Mouse (Mus musculus): ENCODE data around the gene Comt. TPM values are rescaled to one million over a fixed set of nuclear protein-coding genes. Genes with fewer than 3 reads are reported as not detected.

Comt gene
- total RNA-seq, 2 experiments from 2014 or later: 193 to 249 TPM

DNA sequence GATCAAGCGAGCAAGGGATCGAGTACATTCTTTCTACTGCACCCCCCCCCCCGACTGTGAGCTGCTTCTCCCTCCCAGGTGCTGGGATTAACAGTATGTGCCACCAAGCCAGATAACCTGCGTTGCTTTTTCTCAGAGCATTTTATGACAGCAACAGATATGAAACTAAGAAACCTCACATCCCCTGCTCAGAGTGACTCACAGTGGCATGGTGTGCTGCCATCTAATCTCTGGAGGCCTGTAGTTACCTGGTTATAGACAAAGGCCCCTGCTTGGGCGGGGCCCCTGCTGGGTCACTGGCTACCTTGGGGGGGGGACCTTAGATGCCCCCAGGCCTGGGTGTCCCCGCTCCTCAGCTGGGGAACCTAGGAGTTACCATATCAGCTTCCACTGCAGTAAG is 68.7 kb downstream of the Comt start:
- DNase-seq: no peak

DNA sequence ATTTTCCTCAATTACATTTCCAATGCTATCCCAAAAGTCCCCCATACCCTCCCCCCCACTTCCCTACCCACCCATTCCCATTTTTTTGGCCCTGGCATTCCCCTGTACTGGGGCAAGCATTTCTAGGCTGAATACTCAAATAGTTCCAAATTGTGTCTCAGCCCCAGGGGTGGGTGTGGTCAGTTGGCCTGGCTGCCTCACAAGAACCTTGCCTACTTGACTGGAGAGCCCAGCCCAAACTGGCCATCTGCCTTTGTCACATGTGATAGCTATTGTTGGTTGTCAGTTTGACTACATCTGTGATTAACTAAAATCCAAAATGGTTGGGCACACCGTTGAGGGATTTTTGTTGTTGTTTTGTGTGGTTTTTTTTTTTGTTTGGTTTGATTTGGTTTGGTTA is 69.7 kb downstream of the Comt start:
- peak in 1 of 2 experiments; percentile 27 for DNase-seq

Small RNA genes within 50 kb of the gene (microRNA-seq; reads per million reads assigned to microRNA genes)
- not detected for gene Gm26219

Other genes starting within 250 kb of the Comt start
- gene Ccdc188, start 209.0 kb downstream of the Comt start, total RNA-seq (2021): not detected
- 10 to 100 TPM; 20.2 to 23.1 TPM for gene Zdhhc8, start 191.7 kb downstream of the Comt start, total RNA-seq (2021)
- gene Trmt2a, start 178.2 kb downstream of the Comt start, total RNA-seq (2021): 10 to 100 TPM; 46.5 to 47.1 TPM
- gene Ranbp1, start 178.1 kb downstream of the Comt start, total RNA-seq (2021): 100 to 1,000 TPM; 137 to 164 TPM
- gene Gm49776, start 168.5 kb downstream of the Comt start, total RNA-seq (2021): under 1 TPM in 1 of 2 experiments, not detected in 1; 0.86 TPM
- 10 to 100 TPM; 27.6 to 32.2 TPM for gene Dgcr8, start 137.6 kb downstream of the Comt start, total RNA-seq (2021)
- gene Tango2, start 78.7 kb downstream of the Comt start, total RNA-seq (2021): 10 to 100 TPM; 31.9 to 43.7 TPM
- 10 to 100 TPM; 36.4 to 41.2 TPM for gene Arvcf, start 78.7 kb downstream of the Comt start, total RNA-seq (2021)
- gene Txnrd2, start 468 bp downstream of the Comt start, total RNA-seq (2021): 10 to 100 TPM; 73.3 to 97.3 TPM
- gene Gnb1l, start 71.9 kb upstream of the Comt start, total RNA-seq (2021): 1 to 10 TPM; 4.9 to 5.9 TPM
- gene Rtl10, start 72.0 kb upstream of the Comt start, total RNA-seq (2021): 1 to 10 TPM; 4.4 to 5.6 TPM
- gene Tbx1, start 163.8 kb upstream of the Comt start, total RNA-seq (2021): under 1 TPM in 1 of 2 experiments, not detected in 1; 0.20 TPM
- gene Gp1bb, start 195.6 kb upstream of the Comt start, total RNA-seq (2021): under 1 TPM in 1 of 2 experiments, not detected in 1; 0.60 TPM
- gene Gm49601, start 199.6 kb upstream of the Comt start, total RNA-seq (2021): 1 to 10 TPM; 1.1 to 4.9 TPM
- 10 to 100 TPM in 1 of 2 experiments, 1 to 10 TPM in 1; 9.6 to 10.9 TPM for gene Sept5, start 203.1 kb upstream of the Comt start, total RNA-seq (2021)